ENCODE assay signal across 8 mouse cellular contexts in genomic region chr7:143685359-143686067, GRCm38 (mm10). TPM values are rescaled to one million over a fixed set of nuclear protein-coding genes. Genes with fewer than 3 reads are reported as not detected.
DNase-seq lines count a peak whose midpoint lies in the region; ATAC-seq and TF ChIP-seq lines count a peak whose summit lies in the region.

Gene Tnfrsf23 (minus strand): TSS chr7:143685872.

- peak within 1 kb of the TSS; percentile 37; the same call in 1 of the 2 replicates for H3K9ac ChIP-seq in forebrain, embryonic 14.5 days (ENCODE audit: low read length)
- peak within 1 kb of the TSS; percentile 50; the same call in 1 of the 2 replicates for H3K9ac ChIP-seq in liver, postnatal 0 days (replicated peaks)
- 0 out of 2 replicates have a peak within 1 kb of the TSS, but pooled peaks have one; percentile 45 for H3K9ac ChIP-seq in neural tube, embryonic 13.5 days

- H3K4me2 ChIP-seq in forebrain, embryonic 14.5 days (ENCODE audit: low read length): peak within 1 kb of the TSS; percentile 59
- H3K4me2 ChIP-seq in liver, postnatal 0 days (ENCODE audit: low read depth, low read length): peak within 1 kb of the TSS; percentile 86
- peak within 1 kb of the TSS; percentile 64 for H3K4me2 ChIP-seq in neural tube, embryonic 13.5 days

- no peaks in the 10 kb centered on the region; the same call in 1 of the 2 replicates for H3K4me1 ChIP-seq in forebrain, embryonic 14.5 days (ENCODE audit: control insufficient read depth, insufficient read depth, low read length)
- H3K4me1 ChIP-seq in liver, postnatal 0 days (ENCODE audit: insufficient read depth): peaks cover 8% of the 10 kb centered on the region; the same call in 1 of the 2 replicates
- peaks cover 7% of the 10 kb centered on the region for H3K4me1 ChIP-seq in neural tube, embryonic 13.5 days (replicated peaks)

- peaks cover 18% of the 10 kb centered on the region for H3K36me3 ChIP-seq in forebrain, embryonic 14.5 days (ENCODE audit: control insufficient read depth, insufficient read depth, low read length)
- H3K36me3 ChIP-seq in liver, postnatal 0 days (replicated peaks; ENCODE audit: insufficient read depth, low read length): no peaks in the 10 kb centered on the region
- peaks cover 28% of the 10 kb centered on the region for H3K36me3 ChIP-seq in neural tube, embryonic 13.5 days

- peak within 1 kb of the TSS; percentile 25 for H3K4me3 ChIP-seq in forebrain, embryonic 14.5 days (ENCODE audit: low read depth, low read length)
- peak within 1 kb of the TSS; percentile 56 for H3K4me3 ChIP-seq in liver, postnatal 0 days (ENCODE audit: low read depth, low read length)
- H3K4me3 ChIP-seq in neural tube, embryonic 13.5 days: peak within 1 kb of the TSS; percentile 34

- ATAC-seq in CD4-positive, CD25-positive, alpha-beta regulatory T cell, adult 4 months: peak; percentile 100
- ATAC-seq in forebrain, embryonic 14.5 days: peak; percentile 91
- ATAC-seq in liver, postnatal 0 days: peak; percentile 91
- ATAC-seq in neural tube, embryonic 13.5 days (ENCODE audit: low read depth): peak; percentile 81

- no peaks in the 10 kb centered on the region for H3K27me3 ChIP-seq in forebrain, embryonic 14.5 days (replicated peaks; ENCODE audit: control insufficient read depth, insufficient read depth, low read length)
- no peaks in the 10 kb centered on the region for H3K27me3 ChIP-seq in liver, postnatal 0 days (ENCODE audit: insufficient read depth, low read length)
- peaks cover 7% of the 10 kb centered on the region for H3K27me3 ChIP-seq in neural tube, embryonic 13.5 days

- TF ChIP-seq CTCF in liver, postnatal 0 days (IDR thresholded peaks at IDR 0.05; ENCODE audit: low read depth): no peak

- WGBS in forebrain, embryonic 14.5 days: 4% methylated on average over 35 of the region's 35 CpGs
- 3% methylated on average over 35 of the region's 35 CpGs for WGBS in liver, postnatal 0 days (ENCODE audit: insufficient replicate concordance)
- 3% methylated on average over 35 of the region's 35 CpGs for WGBS in neural tube, embryonic 13.5 days

- intact Hi-C loops in heart, postnatal 25 days (cut with DNase I): no loop called here

- H3K27ac ChIP-seq in forebrain, embryonic 14.5 days (ENCODE audit: low read depth, low read length): no peak within 1 kb of the TSS
- H3K27ac ChIP-seq in liver, postnatal 0 days (ENCODE audit: low read depth): peak within 1 kb of the TSS; percentile 44; the same call in 1 of the 2 replicates
- H3K27ac ChIP-seq in neural tube, embryonic 13.5 days (replicated peaks): no peak within 1 kb of the TSS

- TF ChIP-seq EP300 in liver, postnatal 0 days (IDR thresholded peaks at IDR 0.05; ENCODE audit: low read depth): no peak

- DNase-seq in adrenal gland, postnatal 36 days: peak; percentile 89 to 90
- DNase-seq in forebrain, embryonic 14.5 days (ENCODE audit: low spot score): peak; percentile 82
- DNase-seq in heart, postnatal 25 days (ENCODE audit: low spot score): peak; percentile 64
- peak; percentile 78 for DNase-seq in layer of hippocampus, adult 11-12 months (ENCODE audit: low spot score)
- DNase-seq in liver, postnatal 0 days: peak; percentile 82
- peak; percentile 38 for DNase-seq in testis, postnatal 14 days (ENCODE audit: low spot score)

- H3K9me3 ChIP-seq in forebrain, embryonic 14.5 days (replicated peaks; ENCODE audit: control insufficient read depth, low read length): no peaks in the 10 kb centered on the region
- no peaks in the 10 kb centered on the region for H3K9me3 ChIP-seq in liver, postnatal 0 days (ENCODE audit: low read length)
- no peaks in the 10 kb centered on the region for H3K9me3 ChIP-seq in neural tube, embryonic 13.5 days

RNA-seq across cellular contexts. Expression of gene Tnfrsf23, which starts in this region (rescaled TPM):
- polyA plus RNA-seq in CD4-positive, CD25-positive, alpha-beta regulatory T cell, adult 4 months (2017; shearing (Covaris generic)): 1 to 10 TPM; 2.6 to 4.3 TPM
- 1 to 10 TPM; 3.1 to 4.3 TPM for total RNA-seq in adrenal gland, postnatal 36 days (2021)
- 0.24 and 0.56 TPM in 2 replicates for polyA plus RNA-seq in forebrain, embryonic 14.5 days (2014; fragmentation: Nextera tagmentation; extraction: Ambion mirVana)
- 1 to 10 TPM; 1.7 to 2.1 TPM for total RNA-seq in heart, postnatal 25 days (2021)
- polyA plus RNA-seq in liver, postnatal 0 days (2015; fragmentation: Nextera tagmentation; extraction: Ambion mirVana): 0.90 and 1.1 TPM in 2 replicates
- polyA plus RNA-seq in neural tube, embryonic 13.5 days (2015; fragmentation: Nextera tagmentation; extraction: Ambion mirVana): 0.43 and 0.96 TPM in 2 replicates

Comparison
In these comparisons a context has a peak if more than half of its experiments do, and no peak if none do; other contexts are left out.
1. Peak in DNase-seq, ATAC-seq, H3K4me3 ChIP-seq, H3K9ac ChIP-seq and H3K4me2 ChIP-seq in forebrain, embryonic 14.5 days; RNA of the gene not detected or under 1 TPM.
2. Peak in ATAC-seq, H3K4me3 ChIP-seq, H3K9ac ChIP-seq and H3K4me2 ChIP-seq in neural tube, embryonic 13.5 days; RNA of the gene not detected or under 1 TPM.
3. DNase-seq: peak in every context shown above with its lines; median percentile 90 in adrenal gland, postnatal 36 days; 82 in forebrain, embryonic 14.5 days; 82 in liver, postnatal 0 days; 78 in layer of hippocampus, adult 11-12 months; 64 in heart, postnatal 25 days; 38 in testis, postnatal 14 days.